Mouse (Mus musculus): Measurements from ENCODE around the gene Hirip3. TPM values are rescaled to one million over a fixed set of nuclear protein-coding genes. Genes with fewer than 3 reads are reported as not detected.

Gene Hirip3
- polyA plus RNA-seq (2015; fragmentation: Nextera tagmentation; extraction: Ambion mirVana) = 23.2 and 25.1 TPM in 2 replicates

DNA sequence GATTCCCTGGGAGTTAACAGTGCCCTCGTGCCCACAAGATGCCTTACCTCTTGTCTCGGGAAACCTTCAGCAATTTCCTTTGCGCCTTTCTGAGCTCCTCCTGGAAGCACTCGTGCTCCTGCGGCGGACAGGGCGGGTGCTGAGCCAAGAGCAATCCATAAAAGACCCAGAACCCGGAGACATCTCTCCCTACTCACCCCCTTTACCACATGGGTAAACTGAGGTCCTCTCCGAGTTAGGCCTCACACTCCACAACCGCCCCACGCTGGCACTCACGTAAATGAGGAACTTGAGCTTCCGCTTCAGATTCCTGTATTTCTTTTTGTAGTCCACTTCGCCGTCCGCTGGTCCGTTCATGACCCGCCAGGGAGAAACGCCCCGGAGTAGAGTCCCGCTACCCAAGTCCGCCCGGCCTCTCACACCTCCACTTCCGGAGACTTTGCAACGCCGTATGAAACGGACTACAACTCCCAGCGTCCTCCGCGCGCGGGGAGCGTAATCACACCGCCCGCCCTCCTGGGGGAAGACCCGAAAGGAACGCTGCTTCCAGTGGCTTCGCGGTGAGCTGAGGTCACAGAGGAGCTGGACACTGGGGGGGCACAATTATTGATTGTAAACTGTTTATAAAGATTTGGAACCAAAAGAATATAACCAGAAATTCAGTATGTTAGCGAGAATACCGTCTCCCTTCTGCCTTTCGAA lies at the start of gene Hirip3:
Gene Hirip3 (plus strand): TSS at position 544 of the 702 bp plus-strand sequence.
- peak within 1 kb of the TSS; percentile 52 for H3K27ac ChIP-seq
- H3K4me3 ChIP-seq (replicated peaks) = peak within 1 kb of the TSS; percentile 62
- H3K27me3 ChIP-seq (replicated peaks) = no peaks in the 10 kb centered on the region
- peak; percentile 94 for ATAC-seq
- H3K4me1 ChIP-seq (replicated peaks) = peaks cover 37% of the 10 kb centered on the region
- H3K9me3 ChIP-seq = no peaks in the 10 kb centered on the region
- H3K9ac ChIP-seq = peak within 1 kb of the TSS; percentile 70
- H3K36me3 ChIP-seq = peaks cover 11% of the 10 kb centered on the region
- 1% methylated on average over 42 of the region's 42 CpGs for WGBS
- peak within 1 kb of the TSS; percentile 86 for H3K4me2 ChIP-seq (replicated peaks)

DNA sequence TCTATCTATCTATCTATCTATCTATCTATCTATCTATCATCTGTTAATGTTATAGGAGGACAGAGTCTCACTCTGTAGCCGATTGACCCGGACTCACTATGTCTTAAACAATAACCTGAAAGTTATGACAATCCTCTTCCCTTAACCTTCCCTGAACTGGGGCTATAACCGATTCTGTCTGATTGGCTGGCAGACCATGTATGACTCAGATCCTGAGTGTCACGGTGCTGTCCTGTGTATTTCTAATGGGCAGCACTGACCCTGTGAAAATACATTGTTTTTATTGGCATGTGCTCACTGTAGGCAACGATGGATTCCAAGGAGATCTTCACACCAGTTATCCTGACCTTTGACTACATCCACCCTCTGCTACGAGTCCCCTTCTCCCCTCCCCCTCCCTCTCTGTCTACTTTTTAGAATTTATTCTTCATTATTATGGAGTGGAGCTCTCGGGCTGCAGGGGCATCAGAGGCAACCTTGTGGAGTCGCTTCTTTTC lies 46.0 kb upstream of the Hirip3 start:
- WGBS = 60% methylated on average over 8 of the region's 8 CpGs
- ATAC-seq = no peak
- no peak overlapping the region for H3K4me3 ChIP-seq (replicated peaks)

DNA sequence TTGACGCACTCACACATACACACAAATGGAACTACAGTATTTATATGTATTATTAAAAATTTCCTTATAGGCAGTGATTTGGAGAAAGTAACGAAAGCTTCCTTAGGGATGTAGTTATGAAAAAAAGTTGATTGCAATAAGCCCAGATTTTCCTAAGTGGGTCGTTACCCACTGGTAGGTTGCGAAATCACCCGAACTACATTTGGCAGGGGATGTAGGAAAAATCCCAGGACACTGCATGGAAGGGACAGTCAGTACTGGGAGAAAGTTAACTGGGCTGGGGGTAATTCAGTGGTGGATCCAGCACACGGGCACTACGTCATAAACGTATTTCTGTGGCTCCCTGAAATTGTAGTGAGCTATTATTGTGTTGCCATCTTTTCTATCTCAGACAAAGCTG lies 45.3 kb upstream of the Hirip3 start:
- Histone ChIP-seq H3K9me3 (no peaks in the 10 kb centered on the region), H3K4me3 (replicated peaks) (no peak overlapping the region), H3K27ac (no peak overlapping the region), H3K4me1 (replicated peaks) (no peaks in the 10 kb centered on the region), H3K27me3 (replicated peaks) (no peaks in the 10 kb centered on the region), H3K4me2 (replicated peaks) (no peak overlapping the region), H3K9ac (no peak overlapping the region), H3K36me3 (no peaks in the 10 kb centered on the region)
- ATAC-seq = no peak
- 85% methylated on average over 8 of the region's 8 CpGs for WGBS

More for the DNA sequence above, 46.0 kb upstream of the Hirip3 start:
- Histone ChIP-seq H3K27ac (no peak overlapping the region), H3K36me3 (no peaks in the 10 kb centered on the region), H3K9ac (no peak overlapping the region), H3K4me1 (replicated peaks) (no peaks in the 10 kb centered on the region), H3K27me3 (replicated peaks) (no peaks in the 10 kb centered on the region), H3K9me3 (no peaks in the 10 kb centered on the region), H3K4me2 (replicated peaks) (no peak overlapping the region)

DNA sequence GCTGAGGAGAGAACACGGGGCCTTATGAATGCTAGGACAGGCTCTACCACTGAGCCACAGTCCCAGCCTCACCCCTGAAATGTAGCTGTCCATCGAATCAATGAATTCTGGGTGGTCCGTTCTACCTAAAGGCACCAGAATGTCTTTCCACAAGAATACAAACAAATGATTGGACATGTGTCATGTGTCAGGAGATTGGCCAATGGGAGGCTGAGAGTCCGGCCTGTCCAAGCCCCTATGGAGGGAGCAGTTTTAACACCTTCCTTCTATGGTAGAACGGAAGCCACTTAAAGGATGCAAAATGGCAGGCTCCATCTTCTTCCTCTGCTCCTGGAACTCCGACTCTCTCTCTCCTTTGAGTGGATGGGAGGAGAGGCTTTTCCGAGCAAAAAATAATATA lies 44.2 kb upstream of the Hirip3 start:
- H3K27me3 ChIP-seq (replicated peaks) = peaks cover 5% of the 10 kb centered on the region; the same call in 1 of the 2 replicates
- ATAC-seq = no peak
- H3K4me2 ChIP-seq (replicated peaks) = no peak overlapping the region
- H3K36me3 ChIP-seq = no peaks in the 10 kb centered on the region
- H3K9ac ChIP-seq = no peak overlapping the region
- no peaks in the 10 kb centered on the region for H3K9me3 ChIP-seq
- 83% methylated on average over 7 of the region's 7 CpGs for WGBS
- H3K4me3 ChIP-seq (replicated peaks) = no peak overlapping the region
- H3K4me1 ChIP-seq (replicated peaks) = no peaks in the 10 kb centered on the region
- H3K27ac ChIP-seq = no peak overlapping the region

DNA sequence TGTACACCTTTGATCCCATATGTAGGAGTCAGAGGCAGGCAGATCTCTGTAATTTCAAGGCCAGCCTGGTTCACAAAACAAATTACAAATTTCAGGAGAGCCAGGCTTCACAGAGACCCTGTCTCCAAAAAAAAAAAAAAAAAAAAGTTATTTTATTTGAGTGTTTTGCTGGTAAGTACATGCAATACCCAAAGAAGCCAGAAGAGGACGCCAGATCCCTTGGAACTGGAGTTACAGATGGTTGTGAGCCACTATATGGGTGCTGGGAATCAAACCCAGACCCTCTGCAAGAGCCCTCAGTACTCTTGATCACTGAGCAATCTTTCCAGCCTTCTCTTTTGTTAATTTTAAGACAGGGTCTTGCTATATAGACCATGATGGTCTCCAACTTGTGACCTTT lies 43.0 kb upstream of the Hirip3 start:
- WGBS = 52% methylated on average over 1 of the region's 1 CpGs
- no peak overlapping the region for H3K27ac ChIP-seq

DNA sequence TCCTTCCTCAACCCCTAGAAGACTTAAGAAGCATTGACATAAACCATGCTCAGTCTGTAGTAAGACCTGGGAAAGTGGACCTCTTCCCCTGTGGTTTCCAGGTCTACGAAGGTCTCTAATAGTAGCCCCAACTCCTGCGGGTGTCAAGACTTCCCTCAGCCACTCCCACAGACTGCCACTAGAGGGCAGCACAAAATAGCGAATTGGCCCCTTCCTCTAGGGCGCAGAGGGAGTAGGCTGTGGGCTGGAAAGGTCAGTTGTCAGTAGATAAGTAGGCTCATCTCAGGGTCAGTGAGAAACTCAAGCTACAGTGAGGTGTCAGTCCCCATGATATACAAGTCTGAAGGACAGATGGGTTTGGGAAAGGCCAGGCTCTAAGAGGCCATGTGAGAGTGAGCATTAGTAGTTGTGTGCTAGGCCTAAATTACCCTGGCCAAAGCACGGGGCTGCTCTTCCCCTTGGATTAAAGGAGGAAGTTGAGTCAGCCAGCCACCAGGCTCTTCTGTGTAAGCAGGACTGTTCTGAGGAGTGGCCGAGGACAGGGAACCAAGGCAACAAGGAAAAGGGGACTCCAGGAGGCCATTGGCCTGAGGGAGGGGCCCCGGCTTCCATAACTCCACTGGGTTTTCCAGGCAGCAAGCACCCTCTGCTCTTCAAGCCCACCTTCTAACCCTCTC lies 39.8 kb upstream of the Hirip3 start:
- H3K27me3 ChIP-seq (replicated peaks) = peaks cover 32% of the 10 kb centered on the region
- WGBS = 24% methylated on average over 7 of the region's 7 CpGs
- no peaks in the 10 kb centered on the region for H3K9me3 ChIP-seq
- peaks cover 5% of the 10 kb centered on the region; the same call in 1 of the 2 replicates for H3K4me1 ChIP-seq (replicated peaks)
- ATAC-seq = peak; percentile 53
- 0 out of 2 replicates have a peak overlapping the region, but pooled peaks have one; percentile 3 for H3K9ac ChIP-seq
- H3K27ac ChIP-seq = no peak overlapping the region
- H3K36me3 ChIP-seq = no peaks in the 10 kb centered on the region
- H3K4me2 ChIP-seq (replicated peaks) = no peak overlapping the region
- H3K4me3 ChIP-seq (replicated peaks) = no peak overlapping the region

More for the DNA sequence above, 43.0 kb upstream of the Hirip3 start:
- no peaks in the 10 kb centered on the region for H3K9me3 ChIP-seq
- no peaks in the 10 kb centered on the region for H3K36me3 ChIP-seq
- peaks cover 5% of the 10 kb centered on the region; the same call in 1 of the 2 replicates for H3K4me1 ChIP-seq (replicated peaks)
- H3K4me3 ChIP-seq (replicated peaks) = no peak overlapping the region
- H3K27me3 ChIP-seq (replicated peaks) = peaks cover 13% of the 10 kb centered on the region
- no peak for ATAC-seq
- H3K4me2 ChIP-seq (replicated peaks) = no peak overlapping the region
- no peak overlapping the region for H3K9ac ChIP-seq

DNA sequence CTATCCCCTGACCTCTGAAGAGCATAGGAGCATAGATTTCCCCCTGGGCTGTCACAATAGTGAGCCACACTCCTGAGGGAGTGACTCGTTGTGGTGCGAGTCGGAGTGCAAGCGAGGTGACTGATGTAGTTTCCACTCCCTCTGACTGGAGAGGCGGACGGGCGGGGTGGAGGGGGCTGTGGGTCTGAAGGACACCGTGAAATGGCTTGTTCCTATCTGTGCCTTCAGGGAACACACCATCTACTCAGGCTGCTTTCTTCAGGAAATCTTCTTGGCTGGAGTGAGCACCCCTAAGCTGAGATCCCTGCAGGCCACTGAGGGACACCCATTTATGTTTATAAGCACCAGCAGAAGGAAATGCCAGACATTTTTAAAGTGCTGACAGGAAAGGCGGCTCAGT lies 39.0 kb upstream of the Hirip3 start:
- 0 out of 2 replicates have a peak overlapping the region, but pooled peaks have one; percentile 3 for H3K9ac ChIP-seq
- peaks cover 5% of the 10 kb centered on the region; the same call in 1 of the 2 replicates for H3K4me1 ChIP-seq (replicated peaks)
- H3K36me3 ChIP-seq = no peaks in the 10 kb centered on the region
- H3K27me3 ChIP-seq (replicated peaks) = peaks cover 32% of the 10 kb centered on the region
- H3K4me3 ChIP-seq (replicated peaks) = no peak overlapping the region
- 19% methylated on average over 9 of the region's 9 CpGs for WGBS
- no peaks in the 10 kb centered on the region for H3K9me3 ChIP-seq
- H3K4me2 ChIP-seq (replicated peaks) = peak overlapping the region; percentile 58
- ATAC-seq = no peak
- 0 out of 2 replicates have a peak overlapping the region, but pooled peaks have one; percentile 17 for H3K27ac ChIP-seq

DNA sequence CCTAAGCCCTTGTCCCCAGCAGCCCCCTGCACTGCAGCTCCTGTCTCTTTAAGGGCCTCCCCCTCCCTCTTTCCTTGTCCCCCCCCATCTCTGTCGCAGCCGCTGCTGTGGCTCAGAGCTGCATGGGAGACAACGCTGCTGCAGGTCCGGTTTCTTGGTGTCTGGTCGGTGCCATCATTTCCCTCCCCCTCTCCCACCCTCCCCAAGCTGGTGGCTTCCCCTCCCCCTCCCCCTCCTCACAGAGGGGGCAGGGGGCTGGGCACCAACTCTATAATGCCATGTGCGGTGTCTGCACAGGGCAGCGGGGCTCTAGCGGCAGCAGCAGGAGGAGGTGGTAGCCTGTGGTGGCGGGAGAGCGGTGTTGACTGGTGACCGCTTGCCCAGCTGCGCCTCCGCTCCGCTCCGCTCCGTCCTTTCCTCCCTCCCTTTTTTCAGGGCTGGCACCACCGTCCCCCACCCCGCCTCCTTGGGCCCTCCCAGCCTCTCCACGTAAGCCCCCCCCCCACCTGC lies 38.5 kb upstream of the Hirip3 start:
- peak overlapping the region; percentile 21; the same call in 1 of the 2 replicates for H3K4me3 ChIP-seq (replicated peaks)
- 0 out of 2 replicates have a peak overlapping the region, but pooled peaks have one; percentile 38 for H3K9ac ChIP-seq
- 2% methylated on average over 16 of the region's 19 CpGs for WGBS
- peaks cover 32% of the 10 kb centered on the region for H3K27me3 ChIP-seq (replicated peaks)
- H3K9me3 ChIP-seq = no peaks in the 10 kb centered on the region
- peak overlapping the region; percentile 58 for H3K4me2 ChIP-seq (replicated peaks)
- peaks cover 5% of the 10 kb centered on the region; the same call in 1 of the 2 replicates for H3K4me1 ChIP-seq (replicated peaks)
- no peak overlapping the region for H3K27ac ChIP-seq
- H3K36me3 ChIP-seq = no peaks in the 10 kb centered on the region
- peak; percentile 58; the same call in 1 of the 2 replicates for ATAC-seq

DNA sequence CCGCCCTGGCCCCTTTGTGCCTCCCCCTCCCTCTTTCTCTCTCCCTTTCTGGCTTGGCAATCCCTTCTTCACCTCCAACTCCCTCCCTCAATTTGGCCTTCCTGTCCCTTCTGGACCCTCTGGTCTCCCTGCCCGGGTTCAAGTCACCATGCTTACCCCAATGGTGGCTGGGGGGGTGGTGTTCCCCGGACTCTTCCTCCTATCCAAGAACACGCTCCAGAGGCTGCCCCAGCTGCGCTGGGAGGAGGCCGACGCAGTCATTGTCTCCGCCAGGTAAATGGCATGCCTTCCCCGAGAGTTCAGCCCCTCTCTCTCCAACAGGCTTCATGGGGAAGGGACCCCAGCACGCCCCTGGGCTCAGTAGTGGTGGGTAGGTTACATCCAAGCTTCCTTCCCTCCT lies 37.8 kb upstream of the Hirip3 start:
- H3K9me3 ChIP-seq = no peaks in the 10 kb centered on the region
- H3K27ac ChIP-seq = no peak overlapping the region
- no peak overlapping the region for H3K4me2 ChIP-seq (replicated peaks)
- no peak for ATAC-seq
- H3K9ac ChIP-seq = no peak overlapping the region
- 13% methylated on average over 10 of the region's 10 CpGs for WGBS
- H3K4me3 ChIP-seq (replicated peaks) = no peak overlapping the region
- H3K36me3 ChIP-seq = no peaks in the 10 kb centered on the region
- peaks cover 5% of the 10 kb centered on the region; the same call in 1 of the 2 replicates for H3K4me1 ChIP-seq (replicated peaks)
- H3K27me3 ChIP-seq (replicated peaks) = peaks cover 32% of the 10 kb centered on the region

DNA sequence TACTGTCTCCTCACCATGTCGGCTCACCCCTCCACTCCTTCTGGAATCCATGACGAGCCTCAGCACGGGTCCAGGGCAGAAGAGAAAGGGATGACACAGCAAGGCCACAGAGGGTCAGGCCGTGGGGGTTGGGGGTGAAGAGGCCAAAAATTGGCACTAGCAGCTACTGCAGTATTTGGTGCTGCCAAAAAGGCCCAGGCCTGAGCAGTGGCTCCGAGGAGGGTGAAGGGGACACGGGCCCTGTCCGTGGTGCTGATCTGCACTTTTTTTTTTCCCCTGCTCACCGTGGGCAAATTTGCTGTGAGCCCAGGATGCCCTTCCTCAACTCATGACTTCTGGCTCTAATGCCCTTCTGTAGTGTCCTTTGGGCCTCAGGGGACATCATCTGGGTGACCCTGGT lies 36.4 kb upstream of the Hirip3 start:
- ATAC-seq = no peak
- no peak overlapping the region for H3K4me2 ChIP-seq (replicated peaks)
- peaks cover 5% of the 10 kb centered on the region; the same call in 1 of the 2 replicates for H3K4me1 ChIP-seq (replicated peaks)
- H3K9ac ChIP-seq = no peak overlapping the region
- H3K27ac ChIP-seq = no peak overlapping the region
- H3K36me3 ChIP-seq = no peaks in the 10 kb centered on the region
- no peaks in the 10 kb centered on the region for H3K9me3 ChIP-seq
- WGBS = 19% methylated on average over 8 of the region's 8 CpGs
- H3K4me3 ChIP-seq (replicated peaks) = no peak overlapping the region
- peaks cover 32% of the 10 kb centered on the region for H3K27me3 ChIP-seq (replicated peaks)

DNA sequence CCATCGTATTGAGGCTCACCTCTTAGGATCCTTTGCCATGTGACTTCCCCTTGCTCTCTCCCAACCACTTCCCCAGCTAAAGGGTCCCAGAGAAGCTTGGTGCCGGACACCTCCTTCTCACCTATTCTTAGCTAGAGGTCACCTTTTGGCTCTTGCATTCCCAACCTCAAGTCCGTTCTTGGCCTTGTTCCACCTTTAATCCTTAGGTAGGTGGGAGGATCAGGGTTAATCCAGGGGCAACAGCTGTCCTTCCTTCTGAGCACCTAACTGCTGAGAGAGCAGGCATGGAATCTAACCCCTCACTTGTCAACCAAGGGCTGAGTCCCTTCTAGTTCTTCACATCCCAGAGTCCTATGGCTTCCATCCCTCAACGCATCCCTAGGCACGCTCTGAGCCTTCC lies 35.8 kb upstream of the Hirip3 start:
- H3K4me1 ChIP-seq (replicated peaks) = peaks cover 5% of the 10 kb centered on the region; the same call in 1 of the 2 replicates
- no peak overlapping the region for H3K4me3 ChIP-seq (replicated peaks)
- no peaks in the 10 kb centered on the region for H3K36me3 ChIP-seq
- 68% methylated on average over 5 of the region's 5 CpGs for WGBS
- H3K27me3 ChIP-seq (replicated peaks) = peaks cover 32% of the 10 kb centered on the region
- no peak overlapping the region for H3K9ac ChIP-seq
- no peaks in the 10 kb centered on the region for H3K9me3 ChIP-seq
- no peak overlapping the region for H3K27ac ChIP-seq
- no peak overlapping the region for H3K4me2 ChIP-seq (replicated peaks)
- no peak for ATAC-seq

DNA sequence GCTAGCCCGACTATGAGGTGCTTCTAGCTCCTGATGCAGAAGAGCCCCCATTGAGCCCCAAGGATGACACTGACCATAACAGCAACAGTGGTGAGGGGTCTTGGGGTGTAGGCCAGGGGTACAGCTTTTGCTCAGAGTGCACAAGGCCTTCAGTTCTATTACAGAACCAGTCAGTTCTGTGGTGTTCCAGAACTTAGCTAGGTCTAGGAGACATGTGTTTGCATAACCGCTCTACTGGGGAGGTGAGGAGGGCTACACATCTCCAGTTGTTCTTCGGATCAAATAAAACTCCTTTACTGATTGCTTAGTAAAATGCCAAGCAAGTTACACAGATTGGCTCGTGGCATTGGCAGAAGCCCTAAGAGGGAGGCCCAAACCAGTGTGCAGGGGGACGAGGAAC lies 30.2 kb upstream of the Hirip3 start, which contains the start of gene 4930451I11Rik:
Gene 4930451I11Rik (minus strand): TSS at position 101 of the 400 bp plus-strand sequence.
- Histone ChIP-seq H3K4me3 (replicated peaks) (peak within 1 kb of the TSS; percentile 29), H3K4me2 (replicated peaks) (peak within 1 kb of the TSS; percentile 59), H3K4me1 (replicated peaks) (0 out of 2 replicates have a peak, but pooled peaks cover 5% of the 10 kb centered on the region), H3K9me3 (no peaks in the 10 kb centered on the region), H3K9ac (no peak within 1 kb of the TSS), H3K27ac (no peak within 1 kb of the TSS), H3K27me3 (replicated peaks) (no peaks in the 10 kb centered on the region), H3K36me3 (no peaks in the 10 kb centered on the region)
- ATAC-seq = no peak; the same call in 1 of the 2 replicates
- WGBS = 55% methylated on average over 5 of the region's 5 CpGs

All from intestine, embryonic 15.5 days (tissue).